Mouse (Mus musculus) midbrain, embryonic 16.5 days (tissue): ENCODE measurements around the gene Col1a1. TPM values are rescaled to one million over a fixed set of nuclear protein-coding genes. Genes with fewer than 3 reads are reported as not detected.

Source experiments
- ATAC-seq: fragments of 200-750 bp; cut with Nextera tagmentation; 2 replicates; pipeline ENCODE4 v1.8.0; 2017; ENCODE audit warnings: moderate TSS enrichment
- H3K27ac ChIP-seq: fragments of 300-500 bp; sonication (generic); 2 replicates; pipeline ENCODE4 v1.5.1; 2014; ENCODE audit warnings: mild to moderate bottlenecking, low read length, mixed read lengths
- H3K27me3 ChIP-seq: fragments of 300-500 bp; sonication (generic); 2 replicates; pipeline ENCODE4 v1.6.1; 2014; ENCODE audit warnings: low read depth, low read length, mixed read lengths; ENCODE audit not compliant: control insufficient read depth, insufficient read depth
- H3K36me3 ChIP-seq: fragments of 300-500 bp; sonication (generic); 2 replicates; pipeline ENCODE4 v1.6.1; 2014; ENCODE audit warnings: mild to moderate bottlenecking, low read length, moderate library complexity, mixed read lengths; ENCODE audit not compliant: control insufficient read depth, insufficient read depth
- H3K4me1 ChIP-seq: fragments of 300-500 bp; sonication (generic); 2 replicates; pipeline ENCODE4 v1.6.1; 2014; ENCODE audit warnings: mild to moderate bottlenecking, low read length, mixed read lengths; ENCODE audit not compliant: control insufficient read depth, insufficient read depth
- H3K4me2 ChIP-seq: fragments of 300-500 bp; sonication (generic); 2 replicates; pipeline ENCODE4 v1.6.1; 2014; ENCODE audit warnings: mild to moderate bottlenecking, low read length, mixed read lengths
- H3K4me3 ChIP-seq: fragments of 300-500 bp; sonication (generic); 2 replicates; pipeline ENCODE4 v1.5.1; 2014; ENCODE audit warnings: low read depth, mild to moderate bottlenecking, low read length, moderate library complexity, mixed read lengths
- H3K9ac ChIP-seq: fragments of 300-500 bp; sonication (generic); 2 replicates; pipeline ENCODE4 v1.6.1; 2014; ENCODE audit warnings: low read depth, low read length, mixed read lengths
- H3K9me3 ChIP-seq: fragments of 300-500 bp; sonication (generic); replicated peaks from 2 replicates; pipeline ENCODE4 v1.6.1; 2014; ENCODE audit warnings: mild to moderate bottlenecking, low read length, mixed read lengths; ENCODE audit not compliant: control insufficient read depth, poor library complexity, severe bottlenecking
- WGBS: fragments of 180-500 bp; shearing (Covaris S2); extraction: QIAGEN DNeasy Blood & Tissue Kit; methylation state at CpG from one replicate; pipeline ENCODE4 v1.1.7; 2014; 5-methylcytosine and 5-hydroxymethylcytosine counted together
- polyA plus RNA-seq: library from polyadenylated mRNA; unstranded; fragments of >200 nt; fragmentation: Nextera tagmentation; extraction: Ambion mirVana; gene quantifications from 2 replicates; pipeline ENCODE4 v1.2.1, GENCODE M21; 2015

The Col1a1 gene
- polyA plus RNA-seq, 1 experiment from 2014 or later: 84.6 TPM

- Histone ChIP-seq H3K4me3 (no peak overlapping the region), H3K4me2 (no peak overlapping the region), H3K27me3 (no peaks in the 10 kb centered on the region), H3K36me3 (peaks cover 54% of the 10 kb centered on the region), H3K4me1 (peaks cover 14% of the 10 kb centered on the region), H3K9me3 (no peaks in the 10 kb centered on the region), H3K9ac (no peak overlapping the region), H3K27ac (no peak overlapping the region)
- no peak for ATAC-seq
- 84% methylated on average over 21 of the region's 21 CpGs for WGBS
These were observed 65.7 kb downstream of the Col1a1 start for GRCm38 (mm10) chr11:95001584-95002347.

Other genes with a start within 250 kb of the Col1a1 start
- not detected in 2 replicates for gene Gm11541, start 231.7 kb upstream of the Col1a1 start, polyA plus RNA-seq
- 0.15 TPM in 1 of 2 replicates, not detected in the other for gene Cdc34b, start 194.4 kb upstream of the Col1a1 start, polyA plus RNA-seq
- not detected in 2 replicates for gene Tmem92, start 153.5 kb upstream of the Col1a1 start, polyA plus RNA-seq
- gene Hils1, start 31.4 kb downstream of the Col1a1 start, polyA plus RNA-seq: not detected in 2 replicates
- 0.20 TPM in 1 of 2 replicates, not detected in the other for gene Sgca, start 40.1 kb downstream of the Col1a1 start, polyA plus RNA-seq
- gene Ppp1r9b, start 54.8 kb downstream of the Col1a1 start, polyA plus RNA-seq: 18.4 and 19.4 TPM in 2 replicates
- 164 and 171 TPM in 2 replicates for gene Samd14, start 73.7 kb downstream of the Col1a1 start, polyA plus RNA-seq
- 24.1 and 27.5 TPM in 2 replicates for gene Pdk2, start 105.1 kb downstream of the Col1a1 start, polyA plus RNA-seq
- gene Itga3, start 140.6 kb downstream of the Col1a1 start, polyA plus RNA-seq: 13.7 and 16.6 TPM in 2 replicates
- gene Dlx3, start 183.9 kb downstream of the Col1a1 start, polyA plus RNA-seq: 0.22 and 0.38 TPM in 2 replicates
- 0.36 TPM in 1 of 2 replicates, not detected in the other for gene Dlx4, start 210.0 kb downstream of the Col1a1 start, polyA plus RNA-seq